Mouse (Mus musculus) skeletal muscle tissue, postnatal 0 days (tissue): ENCODE measurements around the gene Ccl25. TPM values are rescaled to one million over a fixed set of nuclear protein-coding genes. Genes with fewer than 3 reads are reported as not detected.

Source experiments
- polyA plus RNA-seq: library from polyadenylated mRNA; unstranded; fragments of >200 nt; fragmentation: Nextera tagmentation; extraction: Ambion mirVana; gene quantifications from 2 replicates; pipeline ENCODE4 v1.2.1, GENCODE M21; 2015

Ccl25 gene
- polyA plus RNA-seq = 5.6 and 7.0 TPM in 2 replicates

GRCm38 (mm10) chr8:4324983-4325750 lies at the start of gene Ccl25, which contains the start of gene Elavl1:
Gene Ccl25, plus strand, starts transcription at chr8:4325210.
Gene Elavl1, minus strand, starts transcription at chr8:4325413.

GRCm38 (mm10) chr8:4275275-4276110 lies 49.5 kb upstream of the Ccl25 start, which contains the start of gene Timm44:
Gene Timm44, minus strand, starts transcription at chr8:4275913.

Other genes with a start within 250 kb of the Ccl25 start
- 1.3 and 2.8 TPM in 2 replicates for gene Cd209f, start 219.4 kb upstream of the Ccl25 start, polyA plus RNA-seq
- gene Cd209g, start 191.1 kb upstream of the Ccl25 start, polyA plus RNA-seq = 0.09 and 0.12 TPM in 2 replicates
- 9.6 and 11.2 TPM in 2 replicates for gene Evi5l, start 158.6 kb upstream of the Ccl25 start, polyA plus RNA-seq
- 0.09 TPM in 1 of 2 replicates, not detected in the other for gene Prr36, start 107.8 kb upstream of the Ccl25 start, polyA plus RNA-seq
- 0.06 and 0.17 TPM in 2 replicates for gene Lrrc8e, start 98.4 kb upstream of the Ccl25 start, polyA plus RNA-seq
- 20.8 TPM in 2 replicates for gene Map2k7, start 86.5 kb upstream of the Ccl25 start, polyA plus RNA-seq
- 0.49 and 0.69 TPM in 2 replicates for gene Gm49320, start 86.3 kb upstream of the Ccl25 start, polyA plus RNA-seq
- gene Tgfbr3l, start 77.0 kb upstream of the Ccl25 start, polyA plus RNA-seq = 1.2 and 2.5 TPM in 2 replicates
- gene Snapc2, start 72.1 kb upstream of the Ccl25 start, polyA plus RNA-seq = 21.5 and 26.5 TPM in 2 replicates
- gene Ctxn1, start 65.9 kb upstream of the Ccl25 start, polyA plus RNA-seq = 7.5 and 7.9 TPM in 2 replicates
- gene Timm44, start 49.3 kb upstream of the Ccl25 start, polyA plus RNA-seq = 64.0 and 64.1 TPM in 2 replicates
- 79.2 and 92.9 TPM in 2 replicates for gene Elavl1, start 203 bp downstream of the Ccl25 start, polyA plus RNA-seq
- gene Cers4, start 167.8 kb downstream of the Ccl25 start, polyA plus RNA-seq = 9.3 and 14.0 TPM in 2 replicates